Mouse (Mus musculus) forebrain, embryonic 16.5 days (tissue): ENCODE results near the gene Rbms1. TPM values are rescaled to one million over a fixed set of nuclear protein-coding genes. Genes with fewer than 3 reads are reported as not detected.

Experiments
- ATAC-seq: fragments of 200-750 bp; cut with Nextera tagmentation; 2 replicates; pipeline ENCODE4 v1.8.0; 2017; ENCODE audit warnings: mild to moderate bottlenecking, moderate library complexity
- H3K27ac ChIP-seq: fragments of 300-500 bp; sonication (generic); 2 replicates; pipeline ENCODE4 v1.5.1; 2014; ENCODE audit warnings: low read length, control low read depth
- H3K27me3 ChIP-seq: fragments of 300-500 bp; sonication (generic); replicated peaks from 2 replicates; pipeline ENCODE4 v1.6.1; 2014; ENCODE audit warnings: low read length; ENCODE audit not compliant: control insufficient read depth, insufficient read depth
- H3K36me3 ChIP-seq: fragments of 300-500 bp; sonication (generic); 2 replicates; pipeline ENCODE4 v1.6.1; 2014; ENCODE audit not compliant: control insufficient read depth, insufficient read depth
- H3K4me1 ChIP-seq: fragments of 300-500 bp; sonication (generic); replicated peaks from 2 replicates; pipeline ENCODE4 v1.6.1; 2014; ENCODE audit warnings: low read length; ENCODE audit not compliant: control insufficient read depth, insufficient read depth
- H3K4me2 ChIP-seq: fragments of 300-500 bp; sonication (generic); 2 replicates; pipeline ENCODE4 v1.6.1; 2014; ENCODE audit warnings: mild to moderate bottlenecking, low read length, control low read depth
- H3K4me3 ChIP-seq: fragments of 300-500 bp; sonication (generic); replicated peaks from 2 replicates; pipeline ENCODE4 v1.5.1; 2014; ENCODE audit warnings: mild to moderate bottlenecking, low read length, control low read depth
- H3K9ac ChIP-seq: fragments of 300-500 bp; sonication (generic); replicated peaks from 2 replicates; pipeline ENCODE4 v1.6.1; 2014; ENCODE audit warnings: low read depth, low read length, control low read depth
- H3K9me3 ChIP-seq: fragments of 300-500 bp; sonication (generic); 2 replicates; pipeline ENCODE4 v1.6.1; 2016; ENCODE audit warnings: low read length; ENCODE audit not compliant: control insufficient read depth
- WGBS: fragments of 180-500 bp; shearing (Covaris S2); extraction: QIAGEN DNeasy Blood & Tissue Kit; methylation state at CpG from one replicate; pipeline ENCODE4 v1.1.7; 2014; 5-methylcytosine and 5-hydroxymethylcytosine counted together
- polyA plus RNA-seq: library from polyadenylated mRNA; unstranded; fragments of >200 nt; fragmentation: Nextera tagmentation; extraction: Ambion mirVana; gene quantifications from 2 replicates; pipeline ENCODE4 v1.2.1, GENCODE M21; 2015

Gene Rbms1
- polyA plus RNA-seq, 1 experiment from 2014 or later, result 23.8 TPM

- 10% methylated on average over 4 of the region's 4 CpGs for WGBS
- no peaks in the 10 kb centered on the region for H3K36me3 ChIP-seq
- H3K9ac ChIP-seq, result no peak overlapping the region
- H3K9me3 ChIP-seq, result no peaks in the 10 kb centered on the region
- peak overlapping the region; percentile 14; the same call in 1 of the 2 replicates for H3K4me2 ChIP-seq
- H3K4me3 ChIP-seq, result no peak overlapping the region
- H3K27ac ChIP-seq, result no peak overlapping the region
- H3K27me3 ChIP-seq, result peaks cover 63% of the 10 kb centered on the region
- peaks cover 20% of the 10 kb centered on the region for H3K4me1 ChIP-seq
- peak; percentile 52 for ATAC-seq
Measured at GRCm38 (mm10) chr2:60802191-60802590, 160.8 kb downstream of the Rbms1 start.

DNA sequence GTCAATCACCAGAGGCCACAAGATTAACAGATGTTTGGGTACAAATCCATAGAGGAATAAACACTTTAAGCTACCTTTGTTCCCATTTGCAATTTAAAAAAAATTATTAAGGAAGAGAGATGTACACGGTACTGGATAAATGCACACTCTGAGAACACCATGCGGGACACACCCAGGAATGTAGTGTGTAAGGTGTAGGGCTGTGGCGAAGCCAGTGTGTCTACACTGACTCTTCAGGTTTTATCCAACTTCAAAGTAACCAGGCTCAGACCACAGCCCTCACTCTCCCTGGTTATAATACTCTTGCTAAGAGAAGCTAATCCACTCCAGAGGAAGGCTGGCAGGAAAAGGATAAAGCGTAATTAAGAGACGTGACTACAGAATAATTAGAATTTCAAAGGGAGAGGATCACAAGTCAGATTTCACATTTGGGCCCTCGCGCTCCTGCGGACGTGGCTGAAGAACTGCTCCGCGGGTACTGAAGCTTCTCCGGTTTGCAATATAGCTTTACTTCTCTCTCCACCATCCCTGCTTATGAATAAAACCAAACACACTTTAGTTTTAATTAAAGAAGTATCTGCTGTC, 161.3 kb downstream of the Rbms1 start:
- WGBS, result 9% methylated on average over 12 of the region's 12 CpGs

GRCm38 (mm10) chr2:60800921-60801558, 162.0 kb downstream of the Rbms1 start:
- 8% methylated on average over 15 of the region's 15 CpGs for WGBS
- H3K27ac ChIP-seq, result no peak overlapping the region
- H3K9ac ChIP-seq, result no peak overlapping the region
- H3K4me1 ChIP-seq, result peaks cover 31% of the 10 kb centered on the region
- H3K9me3 ChIP-seq, result no peaks in the 10 kb centered on the region
- no peak for ATAC-seq
- peak overlapping the region; percentile 20; the same call in 1 of the 2 replicates for H3K4me2 ChIP-seq
- peaks cover 64% of the 10 kb centered on the region for H3K27me3 ChIP-seq
- H3K36me3 ChIP-seq, result no peaks in the 10 kb centered on the region
- no peak overlapping the region for H3K4me3 ChIP-seq

More for the DNA sequence above, 161.3 kb downstream of the Rbms1 start:
- ATAC-seq, result no peak
- H3K36me3 ChIP-seq, result no peaks in the 10 kb centered on the region
- H3K27me3 ChIP-seq, result peaks cover 63% of the 10 kb centered on the region
- H3K4me2 ChIP-seq, result peak overlapping the region; percentile 14
- H3K27ac ChIP-seq, result no peak overlapping the region
- no peak overlapping the region for H3K9ac ChIP-seq
- no peaks in the 10 kb centered on the region for H3K9me3 ChIP-seq
- H3K4me3 ChIP-seq, result no peak overlapping the region
- H3K4me1 ChIP-seq, result peaks cover 25% of the 10 kb centered on the region

DNA sequence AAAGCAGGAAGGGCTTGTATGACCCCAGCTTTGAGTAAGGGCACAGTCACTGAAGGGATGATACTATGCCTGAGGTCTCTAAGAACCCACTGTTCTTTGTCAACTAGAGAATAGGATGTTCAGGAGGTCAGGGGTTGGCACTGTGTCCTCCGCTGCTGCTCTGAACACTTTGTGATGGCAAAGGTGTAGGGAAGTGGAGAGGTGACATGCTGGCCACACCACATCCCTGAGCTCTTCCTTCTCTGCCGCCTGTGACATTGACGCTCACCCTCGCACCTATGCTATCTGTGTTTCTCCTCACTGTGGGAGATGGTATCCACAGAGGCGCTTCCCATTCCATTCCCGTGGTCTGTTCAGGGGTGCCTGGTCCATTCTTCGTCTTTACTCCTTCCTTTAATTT, 163.2 kb downstream of the Rbms1 start:
- H3K4me3 ChIP-seq, result no peak overlapping the region
- H3K27ac ChIP-seq, result no peak overlapping the region
- 81% methylated on average over 7 of the region's 7 CpGs for WGBS
- H3K36me3 ChIP-seq, result no peaks in the 10 kb centered on the region
- H3K4me1 ChIP-seq, result peaks cover 32% of the 10 kb centered on the region
- H3K9me3 ChIP-seq, result no peaks in the 10 kb centered on the region
- ATAC-seq, result no peak
- H3K4me2 ChIP-seq, result no peak overlapping the region
- peaks cover 71% of the 10 kb centered on the region for H3K27me3 ChIP-seq
- no peak overlapping the region for H3K9ac ChIP-seq

DNA sequence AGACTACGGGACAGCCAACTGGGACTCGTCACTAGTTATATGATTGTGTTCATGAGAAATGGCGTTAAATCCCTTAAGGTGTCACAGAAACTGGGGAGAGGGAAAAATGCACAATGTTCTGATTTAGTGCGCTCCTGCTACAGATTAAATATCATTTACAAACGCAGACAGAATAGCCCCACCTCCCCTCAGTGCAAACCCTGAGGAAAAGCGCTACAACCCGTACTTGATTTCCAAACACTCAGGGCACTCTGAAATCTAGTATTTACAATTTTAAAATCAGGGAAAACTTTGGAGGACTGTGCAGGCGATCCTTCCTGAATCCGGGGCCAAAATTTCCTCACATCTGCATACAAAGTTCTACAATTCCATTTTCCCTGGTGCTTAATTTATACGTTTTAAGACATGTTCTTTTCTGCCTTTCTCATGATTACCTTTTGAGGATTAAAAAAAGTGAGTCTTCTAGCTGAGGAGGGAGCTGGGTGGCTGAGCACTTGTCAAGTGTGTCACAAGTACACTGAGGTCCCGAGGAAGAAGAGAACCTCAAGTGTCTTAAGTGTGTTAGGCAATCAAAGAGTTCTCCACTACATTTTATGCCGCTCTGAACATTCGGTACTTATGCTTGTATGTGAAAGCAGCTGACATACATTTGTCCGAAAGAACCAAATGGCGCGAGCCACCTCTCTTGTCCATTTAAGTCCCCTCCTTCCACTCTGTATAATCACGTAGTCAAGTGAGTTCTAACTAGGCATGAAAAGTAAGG, 164.0 kb downstream of the Rbms1 start:
- H3K4me1 ChIP-seq, result peaks cover 32% of the 10 kb centered on the region
- H3K4me2 ChIP-seq, result no peak overlapping the region
- H3K4me3 ChIP-seq, result no peak overlapping the region
- H3K27ac ChIP-seq, result no peak overlapping the region
- 72% methylated on average over 17 of the region's 17 CpGs for WGBS
- no peak overlapping the region for H3K9ac ChIP-seq
- no peaks in the 10 kb centered on the region for H3K36me3 ChIP-seq
- peaks cover 75% of the 10 kb centered on the region for H3K27me3 ChIP-seq
- H3K9me3 ChIP-seq, result no peaks in the 10 kb centered on the region
- ATAC-seq, result no peak

DNA sequence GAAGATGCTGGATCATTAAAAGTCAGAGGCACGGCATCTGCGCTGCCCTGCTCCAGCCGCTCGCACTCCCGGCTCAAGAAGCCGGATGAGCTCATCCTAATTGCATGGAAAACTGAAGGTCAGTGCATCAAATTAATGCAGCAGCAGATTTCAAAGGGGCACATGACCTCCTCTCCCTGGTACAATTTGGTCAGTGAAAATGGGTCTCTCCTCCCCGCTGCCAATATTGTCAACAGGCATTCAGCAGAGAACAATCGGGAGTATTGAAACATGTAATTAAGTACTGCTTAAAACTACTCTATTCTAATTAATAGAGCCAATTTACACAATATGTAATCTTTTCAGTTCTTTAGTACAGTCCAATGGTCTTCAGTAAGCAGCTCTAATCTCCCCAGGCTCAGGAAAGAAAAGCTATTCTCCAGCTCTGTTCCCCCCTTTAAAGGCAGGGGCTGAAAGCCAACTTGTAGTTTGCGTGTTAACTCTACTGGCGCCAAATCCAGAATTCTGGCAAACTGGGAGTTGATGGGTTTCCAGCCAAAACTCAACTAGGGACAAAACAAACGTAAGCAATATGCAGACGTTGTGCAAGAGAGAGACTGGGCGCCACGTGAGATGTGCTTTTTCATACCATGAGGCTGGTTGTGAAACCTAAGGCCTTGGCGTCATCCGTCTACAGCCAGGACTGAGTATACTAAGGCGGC, 165.9 kb downstream of the Rbms1 start:
- H3K4me1 ChIP-seq, result peaks cover 31% of the 10 kb centered on the region
- peak overlapping the region; percentile 10 for H3K4me2 ChIP-seq
- no peak overlapping the region for H3K9ac ChIP-seq
- peak; percentile 91 for ATAC-seq
- no peak overlapping the region for H3K4me3 ChIP-seq
- no peak overlapping the region for H3K27ac ChIP-seq
- H3K27me3 ChIP-seq, result peaks cover 75% of the 10 kb centered on the region
- WGBS, result 7% methylated on average over 17 of the region's 17 CpGs
- no peaks in the 10 kb centered on the region for H3K9me3 ChIP-seq
- no peaks in the 10 kb centered on the region for H3K36me3 ChIP-seq

GRCm38 (mm10) chr2:60796616-60796968, 166.4 kb downstream of the Rbms1 start:
- WGBS, result 13% methylated on average over 2 of the region's 2 CpGs
- no peaks in the 10 kb centered on the region for H3K9me3 ChIP-seq
- no peaks in the 10 kb centered on the region for H3K36me3 ChIP-seq
- no peak overlapping the region for H3K27ac ChIP-seq
- no peak overlapping the region for H3K4me3 ChIP-seq
- no peak overlapping the region for H3K9ac ChIP-seq
- peaks cover 74% of the 10 kb centered on the region for H3K27me3 ChIP-seq
- H3K4me2 ChIP-seq, result peak overlapping the region; percentile 10
- H3K4me1 ChIP-seq, result peaks cover 26% of the 10 kb centered on the region
- ATAC-seq, result peak; percentile 63

GRCm38 (mm10) chr2:60795861-60796260, 167.1 kb downstream of the Rbms1 start:
- Histone ChIP-seq H3K36me3 (no peaks in the 10 kb centered on the region), H3K27me3 (peaks cover 75% of the 10 kb centered on the region), H3K9me3 (no peaks in the 10 kb centered on the region), H3K27ac (no peak overlapping the region), H3K4me1 (peaks cover 19% of the 10 kb centered on the region), H3K4me3 (no peak overlapping the region), H3K9ac (no peak overlapping the region), H3K4me2 (no peak overlapping the region)
- no peak for ATAC-seq
- 39% methylated on average over 9 of the region's 9 CpGs for WGBS

- Histone ChIP-seq H3K27me3 (peaks cover 58% of the 10 kb centered on the region), H3K27ac (no peak overlapping the region), H3K9me3 (no peaks in the 10 kb centered on the region), H3K36me3 (no peaks in the 10 kb centered on the region), H3K4me2 (no peak overlapping the region), H3K4me1 (peaks cover 27% of the 10 kb centered on the region), H3K9ac (no peak overlapping the region), H3K4me3 (no peak overlapping the region)
- 80% methylated on average over 4 of the region's 4 CpGs for WGBS
- ATAC-seq, result no peak
Measured at GRCm38 (mm10) chr2:60792506-60792905, 170.5 kb downstream of the Rbms1 start.
